Mouse (Mus musculus) neural tube, embryonic 12.5 days (tissue): ENCODE results near the gene Wwox. TPM values are rescaled to one million over a fixed set of nuclear protein-coding genes. Genes with fewer than 3 reads are reported as not detected.

Source experiments
- ATAC-seq: fragments of 200-750 bp; cut with Nextera tagmentation; 2 replicates; pipeline ENCODE4 v1.8.0; 2017; ENCODE audit warnings: low read depth, mild to moderate bottlenecking, moderate TSS enrichment, moderate library complexity; ENCODE audit not compliant: low FRiP score
- H3K27ac ChIP-seq: fragments of 300-500 bp; sonication (generic); 2 replicates; pipeline ENCODE4 v1.5.1; 2016
- H3K27me3 ChIP-seq: fragments of 300-500 bp; sonication (generic); replicated peaks from 2 replicates; pipeline ENCODE4 v1.6.1; 2016; ENCODE audit warnings: mild to moderate bottlenecking
- H3K36me3 ChIP-seq: fragments of 300-500 bp; sonication (generic); 2 replicates; pipeline ENCODE4 v1.6.1; 2016; ENCODE audit warnings: mild to moderate bottlenecking
- H3K4me1 ChIP-seq: fragments of 300-500 bp; sonication (generic); 2 replicates; pipeline ENCODE4 v1.6.1; 2016
- H3K4me2 ChIP-seq: fragments of 300-500 bp; sonication (generic); replicated peaks from 2 replicates; pipeline ENCODE4 v1.6.1; 2016; ENCODE audit warnings: mild to moderate bottlenecking
- H3K4me3 ChIP-seq: fragments of 300-500 bp; sonication (generic); 2 replicates; pipeline ENCODE4 v1.5.1; 2016
- H3K9ac ChIP-seq: fragments of 300-500 bp; sonication (generic); 2 replicates; pipeline ENCODE4 v1.6.1; 2016; ENCODE audit warnings: mild to moderate bottlenecking
- H3K9me3 ChIP-seq: fragments of 300-500 bp; sonication (generic); 2 replicates; pipeline ENCODE4 v1.6.1; 2016; ENCODE audit warnings: mild to moderate bottlenecking
- WGBS: fragments of 180-500 bp; shearing (Covaris S2); methylation state at CpG from one replicate; pipeline ENCODE4 v1.1.7; 2016; 5-methylcytosine and 5-hydroxymethylcytosine counted together
- polyA plus RNA-seq: library from polyadenylated mRNA; unstranded; fragments of >200 nt; fragmentation: Nextera tagmentation; extraction: Ambion mirVana; gene quantifications from 2 replicates; pipeline ENCODE4 v1.2.1, GENCODE M21; 2016

The Wwox gene
- polyA plus RNA-seq, 1 experiment from 2014 or later: 12.7 TPM

DNA sequence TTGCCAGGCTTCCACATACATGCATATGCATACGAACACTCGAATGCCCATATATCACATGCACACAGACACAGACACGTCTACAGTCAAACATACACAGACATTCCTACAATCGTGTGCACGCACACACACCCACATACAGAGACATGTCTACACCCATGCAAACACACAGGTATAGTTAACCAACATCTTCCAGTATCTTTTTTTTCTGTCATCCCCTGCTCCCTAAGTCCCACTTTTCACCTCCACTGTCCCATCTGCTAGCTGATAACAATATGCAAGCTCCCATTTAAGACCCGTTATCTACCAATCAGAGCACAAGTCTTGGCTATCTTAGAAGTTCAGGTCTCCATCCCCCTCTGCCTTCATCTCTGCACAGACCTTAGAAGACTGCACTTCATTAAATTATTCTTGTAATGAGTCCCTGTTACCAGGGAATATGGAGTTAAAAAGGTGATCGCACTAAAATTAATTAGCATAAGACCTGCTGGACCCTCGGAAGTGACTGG is 627.1 kb downstream of the Wwox start:
- WGBS: 90% methylated on average over 8 of the region's 8 CpGs
- Histone ChIP-seq H3K36me3 (no peaks in the 10 kb centered on the region), H3K4me3 (no peak overlapping the region), H3K27ac (no peak overlapping the region), H3K27me3 (no peaks in the 10 kb centered on the region), H3K4me1 (no peaks in the 10 kb centered on the region), H3K9ac (no peak overlapping the region), H3K9me3 (no peaks in the 10 kb centered on the region), H3K4me2 (no peak overlapping the region)
- no peak for ATAC-seq

DNA sequence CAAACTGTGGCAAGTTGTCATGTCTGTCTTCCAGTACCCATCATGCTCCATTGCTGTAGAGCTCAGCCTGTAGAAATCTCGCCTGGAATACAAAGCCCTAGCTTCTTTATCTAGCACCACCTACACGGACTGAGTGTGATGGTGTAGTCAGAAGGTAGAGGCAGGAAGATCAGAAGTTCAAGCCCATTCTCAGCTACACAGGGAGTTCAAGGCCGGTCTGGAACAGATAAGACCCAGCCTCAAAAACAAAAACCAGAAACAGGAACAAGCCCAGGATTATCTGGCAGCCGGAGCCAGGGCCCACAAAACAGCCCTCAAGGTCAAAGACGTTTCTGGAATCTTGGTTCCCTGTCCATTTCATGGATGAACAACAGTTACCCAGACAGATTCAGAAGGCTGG is 629.3 kb downstream of the Wwox start:
- no peaks in the 10 kb centered on the region for H3K4me1 ChIP-seq
- WGBS: 83% methylated on average over 5 of the region's 5 CpGs
- ATAC-seq: no peak

DNA sequence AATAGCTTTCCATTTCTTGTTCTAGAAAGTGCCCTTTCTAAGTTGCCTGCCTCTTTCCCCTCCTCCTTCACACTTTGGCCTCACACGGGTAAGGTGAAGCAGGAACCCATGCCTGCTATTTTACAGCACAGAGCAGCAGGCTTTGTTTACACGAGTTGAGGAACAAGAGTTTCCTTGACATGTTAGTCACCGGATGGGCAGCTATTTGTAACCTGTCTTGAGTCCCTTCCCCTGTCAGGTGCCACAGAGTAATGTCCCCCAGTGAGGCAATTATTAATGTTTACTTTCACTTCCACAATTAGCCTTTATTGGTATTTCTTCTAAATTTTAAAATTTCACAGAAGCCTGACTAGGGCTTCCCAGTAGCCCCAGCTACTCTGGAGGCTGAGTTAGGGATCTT is 630.8 kb downstream of the Wwox start:
- H3K4me2 ChIP-seq: no peak overlapping the region
- H3K9me3 ChIP-seq: no peaks in the 10 kb centered on the region

More for the DNA sequence above, 629.3 kb downstream of the Wwox start:
- no peak overlapping the region for H3K9ac ChIP-seq
- no peaks in the 10 kb centered on the region for H3K9me3 ChIP-seq
- no peak overlapping the region for H3K4me3 ChIP-seq
- no peak overlapping the region for H3K27ac ChIP-seq
- H3K27me3 ChIP-seq: no peaks in the 10 kb centered on the region
- H3K36me3 ChIP-seq: no peaks in the 10 kb centered on the region
- H3K4me2 ChIP-seq: no peak overlapping the region

DNA sequence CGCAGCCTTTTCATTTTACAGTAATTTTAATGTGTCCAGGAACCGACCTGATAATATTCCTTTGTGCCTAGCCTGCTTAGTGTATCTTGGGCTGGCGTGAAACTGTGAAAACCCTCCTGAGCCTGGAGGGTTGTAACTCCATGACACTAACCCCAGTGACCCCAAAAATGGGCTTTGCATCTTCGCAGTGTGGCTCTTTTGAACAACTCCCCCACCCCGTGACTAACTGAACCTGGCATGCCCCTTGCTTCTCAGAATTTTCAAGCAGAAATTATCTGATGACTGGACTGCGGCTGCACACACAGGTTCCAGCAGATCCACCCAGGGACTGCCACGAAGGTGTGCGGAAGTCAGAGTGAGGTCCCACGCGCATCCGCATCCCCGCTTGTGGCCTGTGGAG is 631.8 kb downstream of the Wwox start:
- Histone ChIP-seq H3K27ac (no peak overlapping the region), H3K4me3 (no peak overlapping the region), H3K36me3 (no peaks in the 10 kb centered on the region), H3K4me2 (no peak overlapping the region), H3K27me3 (no peaks in the 10 kb centered on the region), H3K9ac (no peak overlapping the region), H3K4me1 (no peaks in the 10 kb centered on the region), H3K9me3 (no peaks in the 10 kb centered on the region)
- ATAC-seq: no peak
- WGBS: 89% methylated on average over 12 of the region's 12 CpGs

More for the DNA sequence above, 630.8 kb downstream of the Wwox start:
- Histone ChIP-seq H3K27me3 (no peaks in the 10 kb centered on the region), H3K36me3 (no peaks in the 10 kb centered on the region), H3K27ac (no peak overlapping the region), H3K4me3 (no peak overlapping the region), H3K4me1 (no peaks in the 10 kb centered on the region), H3K9ac (no peak overlapping the region)
- ATAC-seq: no peak
- WGBS: 45% methylated on average over 3 of the region's 3 CpGs

DNA sequence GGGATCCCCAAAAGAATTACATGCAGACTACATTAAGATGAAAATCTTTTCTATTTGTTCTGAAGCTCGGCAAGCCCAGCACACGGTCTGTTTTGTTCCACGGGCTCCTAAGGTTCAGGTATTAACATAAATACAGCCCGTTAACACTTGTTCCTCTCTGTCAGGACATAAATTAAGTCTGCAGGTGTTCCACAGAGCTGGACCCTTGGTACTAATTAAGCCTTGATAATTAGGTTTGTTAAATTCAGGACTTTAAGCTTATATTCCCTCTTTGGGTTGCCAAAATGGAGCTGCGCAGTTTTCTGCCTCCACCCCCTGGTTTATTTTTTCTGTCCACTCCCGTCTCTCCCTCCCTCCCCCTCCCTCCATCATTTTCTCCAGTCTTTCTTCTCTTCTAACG is 638.8 kb downstream of the Wwox start:
- Histone ChIP-seq H3K27me3 (no peaks in the 10 kb centered on the region), H3K36me3 (no peaks in the 10 kb centered on the region), H3K4me3 (no peak overlapping the region), H3K4me1 (peaks cover 6% of the 10 kb centered on the region; the same call in 1 of the 2 replicates), H3K9ac (no peak overlapping the region), H3K9me3 (peaks cover 4% of the 10 kb centered on the region; the same call in 1 of the 2 replicates), H3K27ac (no peak overlapping the region), H3K4me2 (no peak overlapping the region)
- 64% methylated on average over 7 of the region's 7 CpGs for WGBS
- no peak for ATAC-seq

DNA sequence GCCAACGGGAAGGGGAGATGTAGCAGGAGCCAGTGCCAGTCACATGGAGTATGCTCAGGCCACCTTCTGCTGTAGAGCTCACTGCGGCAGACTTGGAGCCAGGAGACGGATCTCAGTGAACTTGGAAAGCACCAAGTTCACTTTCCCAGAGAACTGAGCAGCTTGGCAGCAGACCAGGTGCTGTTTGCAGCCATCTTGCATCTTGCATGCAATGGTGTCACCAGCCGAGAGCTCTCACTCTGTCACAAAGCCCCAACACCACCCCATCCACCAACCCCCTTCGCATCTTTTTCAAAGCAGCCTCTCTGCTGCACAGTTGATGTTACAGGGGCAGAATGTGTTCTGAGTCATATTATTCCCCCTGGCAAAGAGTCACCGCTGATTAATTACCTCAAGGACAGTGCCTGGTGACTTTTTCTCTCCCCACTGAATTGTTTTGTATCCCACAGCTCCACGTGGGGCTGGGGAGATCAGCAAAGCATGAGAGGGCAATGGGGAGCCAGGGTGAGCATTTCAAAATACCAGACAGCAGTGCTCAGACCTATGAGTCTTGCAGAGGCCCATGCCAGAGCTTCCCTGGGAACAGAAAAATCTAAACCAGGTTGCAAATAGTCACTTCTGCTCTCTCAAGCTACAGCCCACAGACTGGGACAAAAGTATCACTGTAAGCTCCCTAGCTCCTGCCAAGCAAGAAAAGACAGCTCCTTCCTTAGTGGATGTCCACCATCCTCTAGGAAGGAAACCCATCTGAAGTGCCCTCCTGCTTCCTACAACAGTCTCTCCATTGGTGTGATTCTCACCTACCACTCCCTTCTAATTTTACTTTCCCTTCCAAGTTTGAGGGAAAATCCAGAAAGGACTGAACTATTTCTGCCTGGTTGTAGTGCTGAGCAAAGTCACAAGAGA is 642.1 kb downstream of the Wwox start:
- Histone ChIP-seq H3K4me3 (no peak overlapping the region), H3K36me3 (no peaks in the 10 kb centered on the region), H3K27me3 (no peaks in the 10 kb centered on the region), H3K4me2 (no peak overlapping the region), H3K9me3 (peaks cover 4% of the 10 kb centered on the region; the same call in 1 of the 2 replicates), H3K9ac (no peak overlapping the region), H3K27ac (no peak overlapping the region), H3K4me1 (peaks cover 6% of the 10 kb centered on the region; the same call in 1 of the 2 replicates)
- ATAC-seq: no peak
- WGBS: 67% methylated on average over 7 of the region's 7 CpGs

DNA sequence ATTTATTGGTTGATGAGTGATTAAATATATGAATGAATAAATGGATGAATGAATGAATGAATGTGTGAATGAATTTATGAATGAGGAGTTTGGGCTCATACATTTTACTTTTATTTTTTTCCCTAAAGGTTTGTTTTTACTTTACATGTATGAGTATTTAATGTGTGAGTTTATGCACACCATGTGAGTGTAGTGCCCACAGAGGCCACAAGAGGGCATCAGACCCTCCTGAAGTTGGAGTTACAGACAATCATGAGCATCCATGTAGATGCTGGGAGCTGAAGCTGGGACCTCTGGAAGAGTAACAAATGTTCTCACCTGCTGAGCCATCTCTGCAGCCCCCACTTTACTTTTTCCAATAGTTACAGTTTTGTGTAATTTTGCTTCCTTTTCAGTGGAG is 648.7 kb downstream of the Wwox start:
- no peaks in the 10 kb centered on the region for H3K4me1 ChIP-seq
- no peaks in the 10 kb centered on the region for H3K27me3 ChIP-seq
- H3K36me3 ChIP-seq: no peaks in the 10 kb centered on the region
- peaks cover 3% of the 10 kb centered on the region; the same call in 1 of the 2 replicates for H3K9me3 ChIP-seq
- no peak overlapping the region for H3K27ac ChIP-seq
- no peak overlapping the region for H3K4me3 ChIP-seq
- no peak for ATAC-seq
- H3K9ac ChIP-seq: no peak overlapping the region
- H3K4me2 ChIP-seq: no peak overlapping the region

DNA sequence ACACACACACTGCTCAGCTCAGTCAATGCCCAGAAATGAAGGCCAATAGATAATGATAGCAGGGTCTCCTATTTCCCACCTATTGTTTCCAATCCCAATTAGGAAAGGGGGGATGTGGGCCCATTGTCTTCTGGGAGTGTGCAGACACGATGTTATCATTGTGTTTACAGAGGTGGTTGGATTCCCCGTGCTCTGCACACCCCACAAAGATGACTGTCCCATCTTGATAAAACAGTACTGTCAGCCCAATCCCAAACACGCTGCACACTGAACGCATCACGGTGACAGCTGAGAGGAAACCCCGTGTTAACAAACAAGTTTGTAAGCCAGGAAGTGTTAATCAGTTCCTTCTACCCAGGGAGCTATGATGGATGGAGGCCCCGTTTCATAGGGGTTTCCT is 650.3 kb downstream of the Wwox start:
- peaks cover 3% of the 10 kb centered on the region; the same call in 1 of the 2 replicates for H3K9me3 ChIP-seq
- 78% methylated on average over 7 of the region's 7 CpGs for WGBS
- no peaks in the 10 kb centered on the region for H3K36me3 ChIP-seq
- no peak overlapping the region for H3K9ac ChIP-seq
- H3K4me2 ChIP-seq: no peak overlapping the region
- H3K27me3 ChIP-seq: no peaks in the 10 kb centered on the region
- no peak for ATAC-seq
- no peaks in the 10 kb centered on the region for H3K4me1 ChIP-seq
- no peak overlapping the region for H3K4me3 ChIP-seq
- no peak overlapping the region for H3K27ac ChIP-seq

DNA sequence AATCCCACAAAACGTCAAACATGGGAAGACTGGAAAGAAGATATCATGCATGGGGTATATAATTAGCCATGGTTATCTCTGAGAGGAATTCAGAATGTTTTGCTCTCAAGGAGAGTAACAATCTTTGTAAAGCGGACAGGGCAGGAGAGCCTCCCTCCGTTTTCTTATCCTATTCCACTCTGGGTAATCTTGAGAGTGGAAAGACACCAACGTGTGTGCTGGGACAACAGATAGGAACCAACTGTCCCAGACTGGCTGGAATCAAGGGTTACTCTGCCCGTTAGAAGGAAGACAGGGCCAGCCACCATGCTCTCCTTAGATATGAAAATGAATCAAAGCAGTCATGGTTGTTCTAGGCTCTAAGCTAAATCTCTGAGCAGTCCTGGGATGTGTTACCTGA is 650.7 kb downstream of the Wwox start:
- no peaks in the 10 kb centered on the region for H3K27me3 ChIP-seq
- ATAC-seq: no peak
- no peak overlapping the region for H3K4me2 ChIP-seq
- H3K4me3 ChIP-seq: no peak overlapping the region
- H3K36me3 ChIP-seq: no peaks in the 10 kb centered on the region
- no peak overlapping the region for H3K27ac ChIP-seq
- no peak overlapping the region for H3K9ac ChIP-seq
- peaks cover 3% of the 10 kb centered on the region; the same call in 1 of the 2 replicates for H3K9me3 ChIP-seq
- no peaks in the 10 kb centered on the region for H3K4me1 ChIP-seq
- WGBS: 86% methylated on average over 5 of the region's 5 CpGs

DNA sequence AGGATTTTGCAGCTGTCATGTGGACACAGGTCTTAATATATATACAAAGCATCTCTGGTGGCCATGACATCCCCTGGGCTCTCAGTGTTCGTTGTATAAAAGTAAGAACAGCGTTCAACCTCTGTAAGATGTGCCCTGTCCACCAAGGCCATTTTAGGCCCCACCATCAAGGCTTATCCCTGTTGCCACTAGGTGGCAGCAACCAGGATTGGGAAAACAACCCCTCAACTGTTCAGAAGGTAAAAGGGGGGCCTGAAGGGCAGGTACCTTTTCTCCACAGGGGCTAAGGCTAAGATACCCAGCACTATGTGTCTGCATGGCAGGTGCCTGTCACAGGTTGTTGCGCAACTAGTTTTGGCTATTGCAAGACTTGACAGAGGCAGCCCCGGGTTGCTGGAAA is 656.1 kb downstream of the Wwox start:
- Histone ChIP-seq H3K4me1 (no peaks in the 10 kb centered on the region), H3K27me3 (no peaks in the 10 kb centered on the region), H3K4me2 (no peak overlapping the region), H3K27ac (no peak overlapping the region), H3K9me3 (no peaks in the 10 kb centered on the region), H3K36me3 (no peaks in the 10 kb centered on the region), H3K9ac (no peak overlapping the region), H3K4me3 (no peak overlapping the region)
- no peak for ATAC-seq
- 89% methylated on average over 4 of the region's 4 CpGs for WGBS

DNA sequence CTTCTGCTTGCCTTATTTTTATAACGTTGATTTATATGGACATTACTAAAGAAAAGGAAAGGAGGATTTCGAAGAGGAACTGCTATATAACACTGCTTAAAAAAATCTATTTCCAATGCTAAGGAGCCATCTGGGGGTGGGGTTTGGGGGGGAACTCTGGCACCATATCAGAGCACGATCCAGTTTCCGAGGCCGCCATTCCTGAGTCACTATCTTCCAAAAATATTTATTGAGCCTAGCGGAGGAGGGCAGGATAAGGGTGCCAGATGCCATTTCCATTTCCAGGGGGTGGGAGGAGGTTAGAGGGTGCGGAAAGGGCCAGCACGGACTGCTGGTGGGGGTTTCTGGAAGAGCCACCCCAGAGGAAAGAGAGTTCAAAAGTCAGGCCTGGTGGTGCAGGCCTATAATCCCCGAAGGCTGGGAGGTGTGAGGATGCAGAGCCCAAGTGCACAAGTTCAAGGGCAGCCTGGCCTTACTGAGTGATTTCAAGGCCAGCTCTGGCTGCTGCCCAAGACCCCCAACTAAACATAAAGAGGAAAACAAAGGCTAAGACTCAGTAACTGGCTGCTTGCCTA is 658.6 kb downstream of the Wwox start:
- H3K4me3 ChIP-seq: no peak overlapping the region
- no peaks in the 10 kb centered on the region for H3K4me1 ChIP-seq
- H3K4me2 ChIP-seq: no peak overlapping the region
- no peak overlapping the region for H3K9ac ChIP-seq
- 83% methylated on average over 9 of the region's 9 CpGs for WGBS
- H3K9me3 ChIP-seq: no peaks in the 10 kb centered on the region
- ATAC-seq: no peak
- H3K27me3 ChIP-seq: no peaks in the 10 kb centered on the region
- H3K36me3 ChIP-seq: no peaks in the 10 kb centered on the region
- no peak overlapping the region for H3K27ac ChIP-seq

DNA sequence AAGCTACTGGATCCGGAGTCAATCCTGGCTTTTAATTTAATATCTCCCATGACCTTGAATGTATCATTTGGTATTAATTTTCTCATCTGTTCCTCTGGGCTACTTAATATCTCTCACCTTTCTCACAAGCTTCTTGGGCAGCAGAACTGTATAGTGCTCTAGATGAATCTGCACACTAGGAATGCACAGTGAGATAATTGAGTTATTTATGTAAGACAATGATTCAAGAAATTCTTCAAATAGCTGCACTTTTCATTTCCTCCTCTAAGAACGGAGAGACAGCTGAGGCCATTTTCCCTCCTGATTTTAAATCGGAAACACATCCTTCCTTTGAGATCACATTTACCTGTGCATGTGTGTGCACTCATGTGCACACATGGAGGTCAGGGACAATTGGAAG is 669.9 kb downstream of the Wwox start:
- H3K36me3 ChIP-seq: no peaks in the 10 kb centered on the region
- no peak overlapping the region for H3K4me2 ChIP-seq
- no peaks in the 10 kb centered on the region for H3K9me3 ChIP-seq
- no peak overlapping the region for H3K9ac ChIP-seq
- H3K27me3 ChIP-seq: no peaks in the 10 kb centered on the region
- no peak overlapping the region for H3K27ac ChIP-seq
- H3K4me3 ChIP-seq: no peak overlapping the region
- H3K4me1 ChIP-seq: peaks cover 18% of the 10 kb centered on the region; the same call in 1 of the 2 replicates
- ATAC-seq: no peak
- WGBS: 85% methylated on average over 3 of the region's 3 CpGs
